Mouse (Mus musculus) hindbrain, embryonic 11.5 days (tissue): ENCODE data around the gene Ccdc8. TPM values are rescaled to one million over a fixed set of nuclear protein-coding genes. Genes with fewer than 3 reads are reported as not detected.

ENCODE experiments used
- ATAC-seq: fragments of 200-750 bp; cut with Nextera tagmentation; 2 replicates; pipeline ENCODE4 v1.8.0; 2017; ENCODE audit warnings: mild to moderate bottlenecking, moderate TSS enrichment, moderate library complexity; ENCODE audit not compliant: low FRiP score
- DNase-seq: peaks from one replicate; pipeline ENCODE4 v3.0.0-alpha.2; 2015; ENCODE audit warnings: low spot score
- H3K27ac ChIP-seq: fragments of 300-500 bp; sonication (generic); 2 replicates; pipeline ENCODE4 v1.5.1; 2014; ENCODE audit warnings: mild to moderate bottlenecking, low read depth, low read length
- H3K27me3 ChIP-seq: fragments of 300-500 bp; sonication (generic); 2 replicates; pipeline ENCODE4 v1.6.1; 2014; ENCODE audit warnings: mild to moderate bottlenecking, low read length, moderate library complexity, mixed read lengths; ENCODE audit not compliant: control insufficient read depth, insufficient read depth
- H3K36me3 ChIP-seq: fragments of 300-500 bp; sonication (generic); 2 replicates; pipeline ENCODE4 v1.6.1; 2014; ENCODE audit warnings: mild to moderate bottlenecking, low read length, moderate library complexity, mixed read lengths; ENCODE audit not compliant: control insufficient read depth, insufficient read depth
- H3K4me1 ChIP-seq: fragments of 300-500 bp; sonication (generic); replicated peaks from 2 replicates; pipeline ENCODE4 v1.6.1; 2014; ENCODE audit warnings: low read length, mixed read lengths; ENCODE audit not compliant: control insufficient read depth, insufficient read depth
- H3K4me2 ChIP-seq: fragments of 300-500 bp; sonication (generic); replicated peaks from 2 replicates; pipeline ENCODE4 v1.6.1; 2014; ENCODE audit warnings: mild to moderate bottlenecking, low read depth, low read length
- H3K4me3 ChIP-seq: fragments of 300-500 bp; sonication (generic); 2 replicates; pipeline ENCODE4 v1.5.1; 2014; ENCODE audit warnings: low read depth, low read length
- H3K9ac ChIP-seq: fragments of 300-500 bp; sonication (generic); 2 replicates; pipeline ENCODE4 v1.6.1; 2014; ENCODE audit warnings: low read depth, low read length
- H3K9me3 ChIP-seq: fragments of 300-500 bp; sonication (generic); 2 replicates; pipeline ENCODE4 v1.6.1; 2016; ENCODE audit warnings: low read length; ENCODE audit not compliant: control insufficient read depth
- WGBS: fragments of 180-500 bp; shearing (Covaris S2); extraction: QIAGEN DNeasy Blood & Tissue Kit; methylation state at CpG from one replicate; pipeline ENCODE4 v1.1.7; 2014; 5-methylcytosine and 5-hydroxymethylcytosine counted together
- polyA plus RNA-seq: library from polyadenylated mRNA; unstranded; fragments of >200 nt; fragmentation: Nextera tagmentation; extraction: Ambion mirVana; gene quantifications from 2 replicates; pipeline ENCODE4 v1.2.1, GENCODE M21; 2014

The Ccdc8 gene
- polyA plus RNA-seq = 6.2 and 11.0 TPM in 2 replicates

- Histone ChIP-seq H3K27ac (peak within 1 kb of the TSS; percentile 56; the same call in 1 of the 2 replicates), H3K4me2 (peak within 1 kb of the TSS; percentile 49), H3K4me3 (peak within 1 kb of the TSS; percentile 44), H3K4me1 (peaks cover 8% of the 10 kb centered on the region; the same call in 1 of the 2 replicates), H3K9ac (peak within 1 kb of the TSS; percentile 34; the same call in 1 of the 2 replicates), H3K27me3 (no peaks in the 10 kb centered on the region), H3K9me3 (no peaks in the 10 kb centered on the region), H3K36me3 (no peaks in the 10 kb centered on the region)
- no peak for DNase-seq
- no peak for ATAC-seq
- WGBS = 95% methylated on average over 5 of the region's 5 CpGs
These were observed at the start of gene Ccdc8 for GRCm38 (mm10) chr7:16992451-16992807. Ccdc8 (plus strand) TSS chr7:16992708.

- 64% methylated on average over 4 of the region's 4 CpGs for WGBS
- H3K36me3 ChIP-seq = no peaks in the 10 kb centered on the region
- no peak overlapping the region for H3K9ac ChIP-seq
- DNase-seq (no peak), ATAC-seq (no peak)
- no peaks in the 10 kb centered on the region for H3K9me3 ChIP-seq
- H3K4me3 ChIP-seq = no peak overlapping the region
- H3K4me1 ChIP-seq = peaks cover 19% of the 10 kb centered on the region; the same call in 1 of the 2 replicates
- peaks cover 30% of the 10 kb centered on the region for H3K27me3 ChIP-seq
- no peak overlapping the region for H3K27ac ChIP-seq
- no peak overlapping the region for H3K4me2 ChIP-seq
These were observed 49.6 kb upstream of the Ccdc8 start for GRCm38 (mm10) chr7:16942861-16943260.

- peak; percentile 90 for ATAC-seq
- peak within 1 kb of the TSS; percentile 81 for H3K9ac ChIP-seq
These were observed 48.3 kb upstream of the Ccdc8 start, which contains the start of gene Pnmal2 for GRCm38 (mm10) chr7:16944061-16944807. Pnmal2 (plus strand) TSS chr7:16944682.

GRCm38 (mm10) chr7:16944808-16945315, 47.6 kb upstream of the Ccdc8 start:
- Histone ChIP-seq H3K36me3 (no peaks in the 10 kb centered on the region), H3K27me3 (peaks cover 50% of the 10 kb centered on the region), H3K9me3 (no peaks in the 10 kb centered on the region), H3K4me1 (peaks cover 28% of the 10 kb centered on the region; the same call in 1 of the 2 replicates), H3K4me2 (peak overlapping the region; percentile 87), H3K9ac (peak overlapping the region; percentile 81), H3K4me3 (peak overlapping the region; percentile 67), H3K27ac (peak overlapping the region; percentile 67)
- ATAC-seq (peak; percentile 62), DNase-seq (no peak)
- whole genome bisulfite sequencing = 1% methylated on average over 22 of the region's 22 CpGs

More at GRCm38 (mm10) chr7:16944061-16944807, 48.3 kb upstream of the Ccdc8 start, which contains the start of gene Pnmal2:
- Histone ChIP-seq H3K27ac (peak within 1 kb of the TSS; percentile 67), H3K36me3 (no peaks in the 10 kb centered on the region), H3K4me3 (peak within 1 kb of the TSS; percentile 67), H3K27me3 (peaks cover 44% of the 10 kb centered on the region), H3K9me3 (no peaks in the 10 kb centered on the region), H3K4me1 (peaks cover 25% of the 10 kb centered on the region; the same call in 1 of the 2 replicates), H3K4me2 (peak within 1 kb of the TSS; percentile 87)
- 16% methylated on average over 33 of the region's 36 CpGs for WGBS
- DNase-seq = peak; percentile 94

- peak overlapping the region; percentile 87 for H3K4me2 ChIP-seq
- H3K9ac ChIP-seq = peak overlapping the region; percentile 81; the same call in 1 of the 2 replicates
- peaks cover 50% of the 10 kb centered on the region for H3K27me3 ChIP-seq
- peak overlapping the region; percentile 67 for H3K4me3 ChIP-seq
- peaks cover 28% of the 10 kb centered on the region; the same call in 1 of the 2 replicates for H3K4me1 ChIP-seq
- H3K36me3 ChIP-seq = no peaks in the 10 kb centered on the region
- 13% methylated on average over 17 of the region's 17 CpGs for WGBS
- DNase-seq = peak; percentile 37
- no peak overlapping the region for H3K27ac ChIP-seq
- H3K9me3 ChIP-seq = no peaks in the 10 kb centered on the region
- ATAC-seq = no peak
These were observed 47.1 kb upstream of the Ccdc8 start for GRCm38 (mm10) chr7:16945419-16945818.

DNA sequence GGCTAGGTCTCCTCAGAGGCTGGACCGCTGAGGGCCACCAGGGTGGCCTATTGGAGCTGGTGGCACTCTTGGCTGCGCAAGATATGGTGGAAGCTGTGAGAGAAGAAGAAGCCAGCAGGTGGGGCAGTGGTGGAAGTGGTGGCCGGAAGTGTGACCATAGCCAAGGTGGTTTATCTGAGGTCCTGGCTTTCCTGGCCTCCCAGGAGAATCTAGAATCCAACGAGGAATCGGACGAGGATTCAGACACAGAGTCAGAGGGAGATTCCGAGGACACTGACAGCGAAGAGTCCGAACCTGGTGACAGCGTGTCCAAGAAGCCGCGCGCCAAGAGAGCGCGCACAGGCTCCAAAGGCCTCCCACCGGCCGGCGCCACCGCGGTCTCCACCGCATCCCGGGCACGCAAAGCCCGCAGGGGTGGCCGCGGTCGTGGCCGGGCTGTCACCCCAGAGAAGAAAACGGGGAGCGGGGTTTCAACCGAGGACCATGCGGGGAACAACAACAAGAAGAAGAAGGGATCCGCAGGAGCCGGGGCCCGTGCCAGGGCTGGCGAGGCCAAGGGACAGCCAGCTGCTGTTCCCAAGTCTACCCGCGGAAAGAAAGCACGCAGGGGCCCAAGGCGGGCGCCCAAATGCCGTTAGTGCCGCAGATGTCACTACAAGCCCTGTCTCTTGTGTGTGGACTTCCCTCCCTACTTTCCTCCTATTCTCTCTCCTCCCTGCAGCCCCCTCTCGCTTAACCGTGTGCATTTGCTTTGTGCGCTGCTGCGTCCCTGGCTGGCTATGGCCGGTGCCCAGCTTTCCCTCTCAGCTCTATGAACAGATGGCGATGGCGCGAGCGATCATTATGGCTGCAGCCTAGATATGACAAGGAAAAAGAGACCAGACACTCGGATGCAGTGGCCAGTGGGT, 45.8 kb upstream of the Ccdc8 start:
- Histone ChIP-seq H3K9ac (peak overlapping the region; percentile 64), H3K27me3 (peaks cover 50% of the 10 kb centered on the region), H3K4me1 (peaks cover 28% of the 10 kb centered on the region; the same call in 1 of the 2 replicates), H3K4me2 (peak overlapping the region; percentile 87), H3K27ac (no peak overlapping the region), H3K36me3 (no peaks in the 10 kb centered on the region), H3K4me3 (peak overlapping the region; percentile 67), H3K9me3 (no peaks in the 10 kb centered on the region)
- ATAC-seq (no peak), DNase-seq (peak; percentile 52)
- 1% methylated on average over 52 of the region's 53 CpGs for WGBS

GRCm38 (mm10) chr7:16947349-16947895, 45.1 kb upstream of the Ccdc8 start:
- H3K4me1 ChIP-seq = peaks cover 28% of the 10 kb centered on the region; the same call in 1 of the 2 replicates
- H3K36me3 ChIP-seq = no peaks in the 10 kb centered on the region
- DNase-seq = peak; percentile 15
- peak overlapping the region; percentile 64 for H3K9ac ChIP-seq
- WGBS = 18% methylated on average over 22 of the region's 22 CpGs
- peak overlapping the region; percentile 67 for H3K4me3 ChIP-seq
- H3K27me3 ChIP-seq = peaks cover 50% of the 10 kb centered on the region
- H3K9me3 ChIP-seq = no peaks in the 10 kb centered on the region
- peak overlapping the region; percentile 87 for H3K4me2 ChIP-seq
- H3K27ac ChIP-seq = no peak overlapping the region
- no peak for ATAC-seq

- peak overlapping the region; percentile 16; the same call in 1 of the 2 replicates for H3K9ac ChIP-seq
- H3K4me2 ChIP-seq = peak overlapping the region; percentile 87
- H3K4me1 ChIP-seq = peaks cover 28% of the 10 kb centered on the region; the same call in 1 of the 2 replicates
- 10% methylated on average over 4 of the region's 4 CpGs for WGBS
- H3K27me3 ChIP-seq = peaks cover 50% of the 10 kb centered on the region
- ATAC-seq = no peak
- H3K9me3 ChIP-seq = no peaks in the 10 kb centered on the region
- peak overlapping the region; percentile 67 for H3K4me3 ChIP-seq
- no peak overlapping the region for H3K27ac ChIP-seq
- H3K36me3 ChIP-seq = no peaks in the 10 kb centered on the region
- DNase-seq = peak; percentile 29
These were observed 44.5 kb upstream of the Ccdc8 start for GRCm38 (mm10) chr7:16947959-16948361.
